ENCODE assay signal across 8 mouse cellular contexts in genomic region chr10:107662372-107663065, GRCm38 (mm10). TPM values are rescaled to one million over a fixed set of nuclear protein-coding genes. Genes with fewer than 3 reads are reported as not detected.
DNase-seq lines count a peak whose midpoint lies in the region; ATAC-seq and TF ChIP-seq lines count a peak whose summit lies in the region.

No protein-coding gene starts in this region.

- ATAC-seq in activated CD4-positive, CD25-positive, alpha-beta regulatory T cell, adult 4 months: no peak

- no peak overlapping the region for H3K4me3 ChIP-seq in myocyte

- peak; percentile 41 to 51 for DNase-seq in cerebellum, postnatal 10 days
- no peak for DNase-seq in cerebellum, adult 9-11 months
- peak; percentile 43 for DNase-seq in urinary bladder, postnatal 25 days (ENCODE audit: low spot score)
- DNase-seq in urinary bladder, postnatal 10 days (ENCODE audit: low spot score): no peak
- peak; percentile 20 to 49 for DNase-seq in layer of hippocampus, postnatal 10 days (ENCODE audit: low spot score in 2 of 2)
- DNase-seq in gastrocnemius, postnatal 25 days: no peak

- TF ChIP-seq POLR2A in myocyte (IDR thresholded peaks at IDR 0.05; ENCODE audit: insufficient read length, low read depth): no peak

- no peaks in the 10 kb centered on the region for H3K79me2 ChIP-seq in myocyte (ENCODE audit: control insufficient read depth, insufficient read depth)

- H3ac ChIP-seq in myocyte (ENCODE audit: control insufficient read depth, insufficient read length): no peak overlapping the region

- H3K36me3 ChIP-seq in myocyte (ENCODE audit: control insufficient read depth, insufficient read depth): no peaks in the 10 kb centered on the region

- H3K4me2 ChIP-seq in myocyte (ENCODE audit: low read depth): peak overlapping the region; percentile 57

- no peaks in the 10 kb centered on the region for H3K27me3 ChIP-seq in myocyte (ENCODE audit: control insufficient read depth, insufficient read depth, insufficient read length)

TF ChIP-seq in myocyte, 11 proteins besides CTCF, POLR2A, EP300 and RAD21:
- TF ChIP-seq POLR2AphosphoS2 (IDR thresholded peaks at IDR 0.05; ENCODE audit: insufficient read length, low read depth) (no peak), TCF3 (IDR thresholded peaks at IDR 0.05; ENCODE audit: insufficient read length, low read depth) (no peak), REST (IDR thresholded peaks at IDR 0.05; ENCODE audit: insufficient read depth, insufficient read length) (no peak), MAX (IDR thresholded peaks at IDR 0.05; ENCODE audit: low read depth) (no peak), E2F4 (IDR thresholded peaks at IDR 0.05; ENCODE audit: insufficient read depth) (no peak), MYOG (IDR thresholded peaks at IDR 0.05; ENCODE audit: control insufficient read depth in 1 of 3, insufficient read depth in 1 of 3, insufficient read length in 2 of 3, low read depth in 2 of 3) (no peak), CEBPB (IDR thresholded peaks at IDR 0.05; ENCODE audit: insufficient read depth, poor library complexity, severe bottlenecking) (no peak), TCF12 (IDR thresholded peaks at IDR 0.05; ENCODE audit: insufficient read depth, poor library complexity, severe bottlenecking) (peak; percentile 49), MYOD1 (IDR thresholded peaks at IDR 0.05; ENCODE audit: control insufficient read depth in 1 of 3, insufficient read length in 2 of 3, low read depth in 2 of 3) (peak; percentile 27 to 68 (median 64)), SRF (IDR thresholded peaks at IDR 0.05; ENCODE audit: control insufficient read depth, insufficient read length, low read depth) (no peak), USF1 (IDR thresholded peaks at IDR 0.05; ENCODE audit: low read depth) (no peak)

RNA-seq across cellular contexts. Expression of gene Ptprq, which starts 57.3 kb away (rescaled TPM):
- total RNA-seq in layer of hippocampus, postnatal 10 days (2021): under 1 TPM; 0.40 to 0.41 TPM
- polyA plus RNA-seq in myocyte (2012; fragmentation: generic; extraction: Trizol): 0.10 TPM
- total RNA-seq in gastrocnemius, postnatal 25 days (2021): under 1 TPM; 0.08 to 0.46 TPM
- polyA plus RNA-seq in activated CD4-positive, CD25-positive, alpha-beta regulatory T cell, adult 4 months (2017; shearing (Covaris generic)): not detected

Comparison
In these comparisons a context has a peak if more than half of its experiments do, and no peak if none do; other contexts are left out.
1. DNase-seq: peak in cerebellum, postnatal 10 days (2 of 2), urinary bladder, postnatal 25 days (single experiment) and layer of hippocampus, postnatal 10 days (2 of 2); none in cerebellum, adult 9-11 months (single experiment), urinary bladder, postnatal 10 days (single experiment) and gastrocnemius, postnatal 25 days (single experiment).